Mouse (Mus musculus): Measurements from ENCODE around the gene Uqcc3.

DNA sequence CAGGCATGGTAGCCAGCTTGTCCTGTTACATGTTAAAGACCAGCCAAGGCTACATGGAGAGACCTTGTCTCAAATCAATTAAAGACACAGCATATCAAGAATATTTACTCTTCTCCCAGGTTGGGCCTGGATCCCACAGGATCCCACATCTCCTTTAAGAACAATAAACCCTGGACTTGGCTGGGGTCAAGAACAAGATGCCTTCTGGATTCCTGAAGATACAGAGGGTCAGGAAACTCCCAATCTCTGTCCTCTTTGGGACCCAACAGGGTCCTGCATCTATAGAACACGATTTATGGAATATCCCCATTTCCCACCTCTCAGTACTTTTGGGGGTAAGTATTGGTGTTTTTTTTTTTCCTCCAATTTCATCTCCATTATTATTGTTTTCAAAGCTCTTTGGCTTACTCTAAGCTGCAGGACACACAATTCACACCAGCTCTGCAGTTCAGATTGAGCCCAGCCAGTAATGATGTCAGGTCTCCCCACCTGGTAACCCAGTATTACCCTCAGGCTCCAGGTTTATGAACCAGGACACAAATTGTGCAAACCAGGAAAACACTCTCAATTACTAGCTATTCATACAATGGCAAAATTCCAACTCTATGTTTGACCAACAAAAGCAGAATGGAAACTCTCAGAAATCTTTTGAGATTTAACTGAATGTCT, 6.3 kb upstream of the Uqcc3 start:
- no peak for TF ChIP-seq CTCF (IDR thresholded peaks at IDR 0.05; ENCODE audit: insufficient read depth, low read length)
- no peak for TF ChIP-seq POLR2A (IDR thresholded peaks at IDR 0.05; ENCODE audit: borderline replicate concordance, extremely low read depth, low read depth, low read length)

Measured in lung, adult 2 months (tissue).